Mouse (Mus musculus): ENCODE results near the gene Cdkl4.

- no peak for TF ChIP-seq POLR2A (IDR thresholded peaks at IDR 0.05; ENCODE audit: low read depth, low read length)
- peak; percentile 43; the same call in 1 of the 2 replicates for TF ChIP-seq CTCF (IDR thresholded peaks at IDR 0.05; ENCODE audit: extremely low read depth, insufficient read length, insufficient replicate concordance, low read depth, low read length)
These were observed 17.9 kb downstream of the Cdkl4 start for GRCm38 (mm10) chr17:80559745-80560144.

Measured in small intestine, adult 2 months (tissue).